Mouse (Mus musculus) embryonic fibroblast, embryonic 13.5 days (primary cell): Measurements from ENCODE around the gene Tas2r131. TPM values are rescaled to one million over a fixed set of nuclear protein-coding genes. Genes with fewer than 3 reads are reported as not detected.
"Not testable (repeated sequence)": the region's sequence is repeated elsewhere in the genome, so short reads cannot be mapped to it uniquely, and the experiment has no call there.

Source experiments
- H3K27ac ChIP-seq: 2 replicates; pipeline ENCODE4 v1.5.1; 2012; ENCODE audit warnings: low read length, control low read depth, inconsistent platforms; ENCODE audit not compliant: insufficient read depth
- H3K4me1 ChIP-seq: 2 replicates; pipeline ENCODE4 v1.6.1; 2011; ENCODE audit warnings: low read length; ENCODE audit not compliant: control insufficient read depth, insufficient read depth
- H3K4me3 ChIP-seq: 2 replicates; pipeline ENCODE4 v1.5.1; 2011; ENCODE audit warnings: mild to moderate bottlenecking, control low read depth, low read length; ENCODE audit not compliant: insufficient read depth
- CTCF ChIP-seq: IDR thresholded peaks from 2 replicates; pipeline ENCODE4 v1.5.1; 2011; ENCODE audit warnings: mild to moderate bottlenecking, control low read depth, low read length, moderate library complexity, borderline replicate concordance; ENCODE audit not compliant: insufficient read depth
- POLR2A ChIP-seq: IDR thresholded peaks from 2 replicates; pipeline ENCODE4 v1.6.1; 2011; ENCODE audit warnings: low read depth, mild to moderate bottlenecking, control low read depth, low read length, moderate library complexity
- polyA plus RNA-seq: library from polyadenylated mRNA; stranded (reverse); fragments of >200 nt; gene quantifications from 2 replicates; pipeline ENCODE4 v1.2.4, GENCODE M21; 2011; ENCODE audit warnings: low read depth; ENCODE audit not compliant: missing spikeins, insufficient read length

The Tas2r131 gene
- polyA plus RNA-seq, result not detected in 2 replicates

- no peak within 1 kb of the TSS for H3K27ac ChIP-seq
- no peaks in the 10 kb centered on the region for H3K4me1 ChIP-seq
- TF ChIP-seq CTCF, result no peak
- TF ChIP-seq POLR2A, result no peak
- H3K4me3 ChIP-seq, result no peak within 1 kb of the TSS
Measured at GRCm38 (mm10) chr6:132957819-132958218, at the start of gene Tas2r131. Gene Tas2r131 (minus strand): TSS chr6:132957919.

GRCm38 (mm10) chr6:132980865-132981264 lies 23.1 kb upstream of the Tas2r131 start, which contains the start of gene Tas2r109:
Gene Tas2r109 (minus strand): TSS chr6:132980965.
- Histone ChIP-seq H3K4me3 (no peak within 1 kb of the TSS), H3K4me1 (no peaks in the 10 kb centered on the region), H3K27ac (no peak within 1 kb of the TSS)
- TF ChIP-seq POLR2A (no peak), CTCF (no peak)

- Histone ChIP-seq H3K27ac (no peak within 1 kb of the TSS), H3K4me3 (no peak within 1 kb of the TSS), H3K4me1 (no peaks in the 10 kb centered on the region)
- TF ChIP-seq POLR2A (no peak), CTCF (no peak)
Measured at GRCm38 (mm10) chr6:132950802-132951201, 6.9 kb downstream of the Tas2r131 start, which contains the start of gene Tas2r129. Gene Tas2r129 (plus strand): TSS chr6:132951102.

DNA sequence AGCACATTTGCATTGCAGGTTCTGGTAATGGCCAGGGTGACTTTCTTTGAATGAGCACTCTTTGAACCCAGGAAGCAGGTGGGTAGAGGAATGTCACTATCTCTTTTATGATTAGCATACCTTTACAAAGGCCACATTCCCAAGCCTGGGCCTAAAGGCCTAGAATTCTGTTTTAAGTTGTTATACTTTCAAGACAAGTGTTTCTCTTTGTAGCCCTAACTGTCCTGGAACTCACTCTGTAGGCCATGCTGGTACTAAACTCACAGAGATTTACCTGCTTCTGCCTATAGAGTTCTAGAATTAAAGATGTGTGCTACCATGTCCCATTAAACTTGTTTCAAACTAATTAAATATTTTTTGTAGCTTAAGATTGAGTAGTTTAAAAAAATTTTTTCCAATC lies 16.3 kb downstream of the Tas2r131 start:
- H3K27ac ChIP-seq, H3K4me1 ChIP-seq, H3K4me3 ChIP-seq: not testable (repeated sequence)

- H3K4me3 ChIP-seq, result no peak within 1 kb of the TSS
- H3K27ac ChIP-seq, result no peak within 1 kb of the TSS
- H3K4me1 ChIP-seq, result no peaks in the 10 kb centered on the region
- TF ChIP-seq POLR2A, result no peak
- no peak for TF ChIP-seq CTCF
Measured at GRCm38 (mm10) chr6:132909351-132909750, 48.4 kb downstream of the Tas2r131 start, which contains the start of gene Tas2r125. Gene Tas2r125 (plus strand): TSS chr6:132909651.

Other genes starting within 250 kb of the Tas2r131 start
- gene Tas2r122, start 246.0 kb downstream of the Tas2r131 start, polyA plus RNA-seq, result not detected in 2 replicates
- gene Tas2r115, start 219.9 kb downstream of the Tas2r131 start, polyA plus RNA-seq, result not detected in 2 replicates
- not detected in 2 replicates for gene Tas2r124, start 203.2 kb downstream of the Tas2r131 start, polyA plus RNA-seq
- gene Tas2r102, start 195.8 kb downstream of the Tas2r131 start, polyA plus RNA-seq, result not detected in 2 replicates
- not detected in 2 replicates for gene Tas2r136, start 179.8 kb downstream of the Tas2r131 start, polyA plus RNA-seq
- gene Tas2r117, start 155.1 kb downstream of the Tas2r131 start, polyA plus RNA-seq, result not detected in 2 replicates
- gene Tas2r123, start 110.8 kb downstream of the Tas2r131 start, polyA plus RNA-seq, result not detected in 2 replicates
- not detected in 2 replicates for gene Tas2r116, start 102.5 kb downstream of the Tas2r131 start, polyA plus RNA-seq
- gene Tas2r110, start 89.9 kb downstream of the Tas2r131 start, polyA plus RNA-seq, result not detected in 2 replicates
- gene Tas2r113, start 64.9 kb downstream of the Tas2r131 start, polyA plus RNA-seq, result not detected in 2 replicates
- gene Tas2r125, start 48.3 kb downstream of the Tas2r131 start, polyA plus RNA-seq, result not detected in 2 replicates
- not detected in 2 replicates for gene Tas2r129, start 6.8 kb downstream of the Tas2r131 start, polyA plus RNA-seq
- gene Tas2r109, start 23.0 kb upstream of the Tas2r131 start, polyA plus RNA-seq, result not detected in 2 replicates
- not detected in 2 replicates for gene Tas2r103, start 79.2 kb upstream of the Tas2r131 start, polyA plus RNA-seq
- not detected in 2 replicates for gene Tas2r140, start 97.9 kb upstream of the Tas2r131 start, polyA plus RNA-seq
- 56.1 and 63.3 TPM in 2 replicates for gene Smim10l1, start 147.0 kb upstream of the Tas2r131 start, polyA plus RNA-seq